Comparison of ENCODE assay signal across 8 mouse cellular contexts in genomic region chr6:124463881-124464291, GRCm38 (mm10). TPM values are rescaled to one million over a fixed set of nuclear protein-coding genes. Genes with fewer than 3 reads are reported as not detected.
DNase-seq lines count a peak whose midpoint lies in the region; ATAC-seq and TF ChIP-seq lines count a peak whose summit lies in the region.

No protein-coding gene starts in this region.

- H3K79me2 ChIP-seq in MEL (ENCODE audit: control insufficient read depth, insufficient read depth, low read length, poor library complexity) = peaks cover 18% of the 10 kb centered on the region

- peak; percentile 8; the same call in 1 of the 2 replicates for ATAC-seq in forebrain, embryonic 12.5 days (ENCODE audit: low FRiP score)
- no peak for ATAC-seq in liver, embryonic 14.5 days (ENCODE audit: insufficient read depth)
- no peak for ATAC-seq in stomach, embryonic 15.5 days (ENCODE audit: insufficient read depth, low FRiP score, low read depth)

- peak overlapping the region; percentile 82 for H3K4me2 ChIP-seq in forebrain, embryonic 12.5 days
- H3K4me2 ChIP-seq in liver, embryonic 14.5 days (ENCODE audit: low read depth) = peak overlapping the region; percentile 74
- peak overlapping the region; percentile 78 for H3K4me2 ChIP-seq in stomach, embryonic 15.5 days

- H3K27ac ChIP-seq in MEL (ENCODE audit: control insufficient read depth, low read depth, low read length) = peak overlapping the region; percentile 53; the same call in 1 of the 2 replicates
- H3K27ac ChIP-seq in forebrain, embryonic 12.5 days = peak overlapping the region; percentile 63; the same call in 1 of the 2 replicates
- no peak overlapping the region for H3K27ac ChIP-seq in liver, embryonic 14.5 days
- H3K27ac ChIP-seq in stomach, embryonic 15.5 days = no peak overlapping the region

- H3K36me3 ChIP-seq in MEL (ENCODE audit: control insufficient read depth in 1 of 2, insufficient read depth in 2 of 2, low read length in 2 of 2) = peaks cover 2 to 17% of the 10 kb centered on the region in 2 experiments; a peak in 3 of 4 replicates
- H3K36me3 ChIP-seq in forebrain, embryonic 12.5 days (replicated peaks) = 0 out of 2 replicates have a peak, but pooled peaks cover 2% of the 10 kb centered on the region
- H3K36me3 ChIP-seq in liver, embryonic 14.5 days (replicated peaks; ENCODE audit: control insufficient read depth, insufficient read depth, low read depth) = no peaks in the 10 kb centered on the region
- H3K36me3 ChIP-seq in stomach, embryonic 15.5 days = no peaks in the 10 kb centered on the region

- no peak for TF ChIP-seq POLR2A in MEL (IDR thresholded peaks at IDR 0.05; ENCODE audit: control insufficient read depth in 1 of 2, insufficient read depth in 1 of 2, low read depth in 1 of 2, low read length in 2 of 2, poor library complexity in 1 of 2)

- WGBS in forebrain, embryonic 12.5 days = 25% methylated on average over 8 of the region's 8 CpGs
- WGBS in liver, embryonic 14.5 days (ENCODE audit: insufficient replicate concordance) = 8% methylated on average over 8 of the region's 8 CpGs
- WGBS in stomach, embryonic 15.5 days = 20% methylated on average over 8 of the region's 8 CpGs

- peak; percentile 46 to 50 for DNase-seq in frontal cortex, postnatal 10 days (ENCODE audit: low spot score in 2 of 2)
- DNase-seq in frontal cortex, postnatal 36 days (ENCODE audit: low spot score in 2 of 2) = no peak
- peak; percentile 57 for DNase-seq in MEL (ENCODE audit: low read depth, low spot score)
- no peak for DNase-seq in liver, embryonic 14.5 days (ENCODE audit: low read depth in 3 of 3, low spot score in 3 of 3)
- DNase-seq in ovary, adult 18-20 months (ENCODE audit: low spot score) = no peak
- no peak for DNase-seq in embryo, embryonic 10.5 days (ENCODE audit: low spot score)

- H3K9me3 ChIP-seq in MEL (replicated peaks; ENCODE audit: insufficient read depth, low read length) = no peaks in the 10 kb centered on the region
- no peaks in the 10 kb centered on the region for H3K9me3 ChIP-seq in forebrain, embryonic 12.5 days
- no peaks in the 10 kb centered on the region for H3K9me3 ChIP-seq in liver, embryonic 14.5 days (ENCODE audit: control insufficient read depth, low read length)
- H3K9me3 ChIP-seq in stomach, embryonic 15.5 days = no peaks in the 10 kb centered on the region

- TF ChIP-seq CTCF in MEL (IDR thresholded peaks at IDR 0.05 in 2 of 3, conservative IDR thresholded peaks at IDR 0.05 in 1 of 3; ENCODE audit: control insufficient read depth in 1 of 3, insufficient read depth in 1 of 3, low read depth in 2 of 3, low read length in 3 of 3, poor library complexity in 1 of 3, severe bottlenecking in 1 of 3) = no peak
- TF ChIP-seq CTCF in liver, embryonic 14.5 days (IDR thresholded peaks at IDR 0.05; ENCODE audit: low read depth) = no peak

- H3K4me1 ChIP-seq in MEL (ENCODE audit: control insufficient read depth in 1 of 2, insufficient read depth in 2 of 2, low read length in 2 of 2) = peaks cover 4 to 27% of the 10 kb centered on the region in 2 experiments
- H3K4me1 ChIP-seq in forebrain, embryonic 12.5 days = peaks cover 18% of the 10 kb centered on the region
- H3K4me1 ChIP-seq in liver, embryonic 14.5 days (replicated peaks; ENCODE audit: control insufficient read depth in 2 of 2, insufficient read depth in 2 of 2, low read length in 1 of 2) = peaks cover 0 to 13% of the 10 kb centered on the region in 2 experiments; a peak in 3 of 4 replicates
- H3K4me1 ChIP-seq in stomach, embryonic 15.5 days = 0 out of 2 replicates have a peak, but pooled peaks cover 2% of the 10 kb centered on the region

- TF ChIP-seq RAD21 in MEL (IDR thresholded peaks at IDR 0.05; ENCODE audit: low read depth, low read length) = no peak

- no peak for TF ChIP-seq EP300 in MEL (IDR thresholded peaks at IDR 0.05; ENCODE audit: low read depth in 1 of 2, low read length in 2 of 2)
- no peak for TF ChIP-seq EP300 in liver, embryonic 14.5 days (IDR thresholded peaks at IDR 0.05; ENCODE audit: low read depth)

- H3K9ac ChIP-seq in MEL (ENCODE audit: control insufficient read depth, low read depth, low read length, poor library complexity, severe bottlenecking) = peak overlapping the region; percentile 80
- peak overlapping the region; percentile 68 for H3K9ac ChIP-seq in forebrain, embryonic 12.5 days
- H3K9ac ChIP-seq in liver, embryonic 14.5 days (replicated peaks) = peak overlapping the region; percentile 31; the same call in 1 of the 2 replicates
- H3K9ac ChIP-seq in stomach, embryonic 15.5 days = no peak overlapping the region

- H3K27me3 ChIP-seq in MEL (ENCODE audit: control insufficient read depth in 1 of 2, insufficient read depth in 2 of 2, low read length in 2 of 2) = no peaks in the 10 kb centered on the region
- 0 out of 2 replicates have a peak, but pooled peaks cover 4% of the 10 kb centered on the region for H3K27me3 ChIP-seq in forebrain, embryonic 12.5 days
- H3K27me3 ChIP-seq in liver, embryonic 14.5 days (ENCODE audit: control insufficient read depth, insufficient read depth, low read length) = no peaks in the 10 kb centered on the region; the same call in 1 of the 2 replicates
- no peaks in the 10 kb centered on the region for H3K27me3 ChIP-seq in stomach, embryonic 15.5 days (replicated peaks)

- H3K4me3 ChIP-seq in MEL (ENCODE audit: control insufficient read depth in 1 of 2, insufficient read depth in 1 of 2, low read depth in 2 of 2, low read length in 2 of 2) = peak overlapping the region; percentile 76 to 85
- peak overlapping the region; percentile 52 for H3K4me3 ChIP-seq in forebrain, embryonic 12.5 days (replicated peaks)
- H3K4me3 ChIP-seq in liver, embryonic 14.5 days (ENCODE audit: insufficient read depth in 1 of 2, low read depth in 2 of 2, low read length in 2 of 2) = peak overlapping the region; percentile 35 to 54
- H3K4me3 ChIP-seq in stomach, embryonic 15.5 days (replicated peaks) = peak overlapping the region; percentile 43

TF ChIP-seq in MEL, 35 proteins besides CTCF, POLR2A, EP300 and RAD21:
- TF ChIP-seq CHD2 (IDR thresholded peaks at IDR 0.05; ENCODE audit: low read length) (no peak), ZKSCAN1 (IDR thresholded peaks at IDR 0.05; ENCODE audit: low read depth, low read length) (no peak), RCOR1 (IDR thresholded peaks at IDR 0.05; ENCODE audit: low read depth, low read length) (no peak), TAL1 (IDR thresholded peaks at IDR 0.05; ENCODE audit: low read length) (peak; percentile 58), BHLHE40 (IDR thresholded peaks at IDR 0.05; ENCODE audit: borderline replicate concordance, low read depth, low read length) (no peak), HCFC1 (IDR thresholded peaks at IDR 0.05; ENCODE audit: low read depth, low read length) (no peak), UBTF (IDR thresholded peaks at IDR 0.05; ENCODE audit: borderline replicate concordance, insufficient read depth, low read depth, low read length) (0 out of 2 replicates have a peak, but pooled peaks have one; percentile 60), MAZ (IDR thresholded peaks at IDR 0.05; ENCODE audit: low read depth, low read length) (0 out of 2 replicates have a peak, but pooled peaks have one; percentile 53), ETS1 (IDR thresholded peaks at IDR 0.05; ENCODE audit: low read depth, low read length) (0 out of 2 replicates have a peak, but pooled peaks have one; percentile 14), TBP (IDR thresholded peaks at IDR 0.05; ENCODE audit: low read depth, low read length) (no peak)

RNA-seq across cellular contexts. Expression of gene Clstn3, which starts 0.7 kb away (rescaled TPM):
- 46.5 and 51.3 TPM in 2 replicates for total RNA-seq in MEL (2012; rRNA removed)
- 10 to 100 TPM in 1 of 2 experiments, not detected in 1; 59.8 TPM for polyA plus RNA-seq in MEL (2012; ENCODE audit: insufficient read depth in 1 of 2, insufficient read length in 2 of 2, low read depth in 1 of 2, low replicate concordance in 2 of 2, missing spikeins in 1 of 2)
- 25.9 and 27.3 TPM in 2 replicates for polyA plus RNA-seq in forebrain, embryonic 12.5 days (2016; fragmentation: Nextera tagmentation; extraction: Ambion mirVana)
- polyA plus RNA-seq in liver, embryonic 14.5 days (2012; rRNA removed) = 2.5 and 3.0 TPM in 2 replicates
- 1.7 and 2.4 TPM in 2 replicates for polyA plus RNA-seq in liver, embryonic 14.5 days (2014; fragmentation: Nextera tagmentation; extraction: Ambion mirVana)
- polyA plus RNA-seq in stomach, embryonic 15.5 days (2015; fragmentation: Nextera tagmentation; extraction: Ambion mirVana) = 6.8 TPM in 2 replicates

RNA-seq across cellular contexts. Expression of gene C1rl, which starts 29.0 kb away (rescaled TPM):
- total RNA-seq in MEL (2012; rRNA removed) = 0.98 and 1.2 TPM in 2 replicates
- polyA plus RNA-seq in MEL (2012; ENCODE audit: insufficient read depth in 1 of 2, insufficient read length in 2 of 2, low read depth in 1 of 2, low replicate concordance in 2 of 2, missing spikeins in 1 of 2) = 1 to 10 TPM in 1 of 2 experiments, not detected in 1; 2.6 TPM
- polyA plus RNA-seq in forebrain, embryonic 12.5 days (2016; fragmentation: Nextera tagmentation; extraction: Ambion mirVana) = 0.10 TPM in 1 of 2 replicates, not detected in the other
- 3.8 and 3.9 TPM in 2 replicates for polyA plus RNA-seq in liver, embryonic 14.5 days (2012; rRNA removed)
- 7.3 and 7.6 TPM in 2 replicates for polyA plus RNA-seq in liver, embryonic 14.5 days (2014; fragmentation: Nextera tagmentation; extraction: Ambion mirVana)
- 1.9 and 2.2 TPM in 2 replicates for polyA plus RNA-seq in stomach, embryonic 15.5 days (2015; fragmentation: Nextera tagmentation; extraction: Ambion mirVana)

RNA-seq across cellular contexts. Expression of gene C1ra, which starts 48.3 kb away (rescaled TPM):
- total RNA-seq in MEL (2012; rRNA removed) = 0.19 and 0.29 TPM in 2 replicates
- polyA plus RNA-seq in MEL (2012; ENCODE audit: insufficient read depth in 1 of 2, insufficient read length in 2 of 2, low read depth in 1 of 2, low replicate concordance in 2 of 2, missing spikeins in 1 of 2) = under 1 TPM in 1 of 2 experiments, not detected in 1; 0.28 TPM
- 0.14 and 0.19 TPM in 2 replicates for polyA plus RNA-seq in forebrain, embryonic 12.5 days (2016; fragmentation: Nextera tagmentation; extraction: Ambion mirVana)
- polyA plus RNA-seq in liver, embryonic 14.5 days (2012; rRNA removed) = 4.8 and 7.8 TPM in 2 replicates
- 8.6 and 10.7 TPM in 2 replicates for polyA plus RNA-seq in liver, embryonic 14.5 days (2014; fragmentation: Nextera tagmentation; extraction: Ambion mirVana)
- polyA plus RNA-seq in stomach, embryonic 15.5 days (2015; fragmentation: Nextera tagmentation; extraction: Ambion mirVana) = 4.5 and 6.6 TPM in 2 replicates

RNA-seq across cellular contexts. Expression of gene Pex5, which starts 49.0 kb away (rescaled TPM):
- total RNA-seq in MEL (2012; rRNA removed) = 56.0 and 63.1 TPM in 2 replicates
- 10 to 100 TPM in 1 of 2 experiments, not detected in 1; 63.0 TPM for polyA plus RNA-seq in MEL (2012; ENCODE audit: insufficient read depth in 1 of 2, insufficient read length in 2 of 2, low read depth in 1 of 2, low replicate concordance in 2 of 2, missing spikeins in 1 of 2)
- 65.9 and 66.0 TPM in 2 replicates for polyA plus RNA-seq in forebrain, embryonic 12.5 days (2016; fragmentation: Nextera tagmentation; extraction: Ambion mirVana)
- 9.1 and 12.5 TPM in 2 replicates for polyA plus RNA-seq in liver, embryonic 14.5 days (2012; rRNA removed)
- polyA plus RNA-seq in liver, embryonic 14.5 days (2014; fragmentation: Nextera tagmentation; extraction: Ambion mirVana) = 14.2 and 16.7 TPM in 2 replicates
- polyA plus RNA-seq in stomach, embryonic 15.5 days (2015; fragmentation: Nextera tagmentation; extraction: Ambion mirVana) = 39.8 and 40.6 TPM in 2 replicates

Comparison
In these comparisons a context has a peak if more than half of its experiments do, and no peak if none do; other contexts are left out.
1. DNase-seq: peak in frontal cortex, postnatal 10 days (2 of 2) and MEL (single experiment); none in frontal cortex, postnatal 36 days (0 of 2), liver, embryonic 14.5 days (0 of 3), ovary, adult 18-20 months (single experiment) and embryo, embryonic 10.5 days (single experiment).
2. H3K27ac ChIP-seq: peak in MEL (single experiment) and forebrain, embryonic 12.5 days (single experiment); none in liver, embryonic 14.5 days (single experiment) and stomach, embryonic 15.5 days (single experiment).
3. Peak in every context shown above with its lines, with median percentiles within 50 percentile points of each other: H3K4me3 ChIP-seq and H3K4me2 ChIP-seq.